Mouse (Mus musculus): ENCODE measurements around the gene Lrrc59. TPM values are rescaled to one million over a fixed set of nuclear protein-coding genes. Genes with fewer than 3 reads are reported as not detected.

The Lrrc59 gene
- total RNA-seq, 2 experiments from 2014 or later: 32.0 to 32.6 TPM

Other genes with a start within 250 kb of the Lrrc59 start
- 1 to 10 TPM; 1.7 to 1.8 TPM for gene Abcc3, start 236.8 kb upstream of the Lrrc59 start, total RNA-seq (2021)
- 10 to 100 TPM in 1 of 2 experiments, 1 to 10 TPM in 1; 8.7 to 10.1 TPM for gene Cacna1g, start 155.6 kb upstream of the Lrrc59 start, total RNA-seq (2021)
- gene Spata20, start 143.6 kb upstream of the Lrrc59 start, total RNA-seq (2021): under 1 TPM; 0.17 to 0.54 TPM
- 10 to 100 TPM; 19.3 to 21.1 TPM for gene Epn3, start 129.8 kb upstream of the Lrrc59 start, total RNA-seq (2021)
- 1 to 10 TPM in 1 of 2 experiments, under 1 TPM in 1; 0.67 to 1.5 TPM for gene Mycbpap, start 108.0 kb upstream of the Lrrc59 start, total RNA-seq (2021)
- 10 to 100 TPM in 1 of 2 experiments, 1 to 10 TPM in 1; 8.5 to 10.3 TPM for gene Rsad1, start 80.5 kb upstream of the Lrrc59 start, total RNA-seq (2021)
- gene Chad, start 64.7 kb upstream of the Lrrc59 start, total RNA-seq (2021): 1 to 10 TPM; 1.4 to 3.2 TPM
- 10 to 100 TPM; 30.4 to 33.5 TPM for gene Acsf2, start 27.9 kb upstream of the Lrrc59 start, total RNA-seq (2021)
- 10 to 100 TPM; 60.9 to 62.7 TPM for gene Mrpl27, start 24.0 kb downstream of the Lrrc59 start, total RNA-seq (2021)
- gene Eme1, start 24.2 kb downstream of the Lrrc59 start, total RNA-seq (2021): under 1 TPM; 0.10 to 0.23 TPM
- 1 to 10 TPM; 6.1 to 6.9 TPM for gene Xylt2, start 47.7 kb downstream of the Lrrc59 start, total RNA-seq (2021)
- not detected for gene Gm11541, start 74.7 kb downstream of the Lrrc59 start, total RNA-seq (2021)
- gene Cdc34b, start 112.0 kb downstream of the Lrrc59 start, total RNA-seq (2021): 1 to 10 TPM in 1 of 2 experiments, under 1 TPM in 1; 0.98 to 1.1 TPM
- gene Tmem92, start 152.9 kb downstream of the Lrrc59 start, total RNA-seq (2021): not detected

All from heart, adult 18-20 months (tissue).